Mouse (Mus musculus) liver, embryonic 14.5 days (tissue): ENCODE results near the gene Lamc1.

ENCODE experiments used
- CTCF ChIP-seq: IDR thresholded peaks from 2 replicates; pipeline ENCODE4 v1.5.1; 2016; ENCODE audit warnings: antibody characterized with exemption, low read depth, control low read depth
- EP300 ChIP-seq: IDR thresholded peaks from 2 replicates; pipeline ENCODE4 v1.6.1; 2016; ENCODE audit warnings: antibody characterized with exemption, low read depth

- TF ChIP-seq CTCF = no peak
- no peak for TF ChIP-seq EP300
Observed at GRCm38 (mm10) chr1:153173276-153173675, 159.3 kb downstream of the Lamc1 start.
